Mouse (Mus musculus) Patski (cell line): ENCODE results near the gene Csrp1. TPM values are rescaled to one million over a fixed set of nuclear protein-coding genes. Genes with fewer than 3 reads are reported as not detected.

ENCODE experiments used
- ATAC-seq: fragments of 100-300 bp; one replicate; pipeline ENCODE4 v1.8.0; 2021
- CTCF ChIA-PET: fragments of 350-600 bp; sonication (Branson Sonifier 250); formaldehyde crosslinking; loops from one replicate; lab custom pipeline; 2022; ENCODE audit warnings: inconsistent platforms; lab: Charles Lee
- POLR2A ChIA-PET: fragments of 350-600 bp; sonication (Branson Sonifier 250); formaldehyde crosslinking; loops from one replicate; lab custom pipeline; 2022; ENCODE audit warnings: antibody characterized with exemption, inconsistent platforms; lab: Charles Lee
- DNase-seq: peaks from one replicate; pipeline ENCODE4 v3.0.0-alpha.2; 2011; ENCODE audit warnings: low read depth, low spot score
- H3K27me3 ChIP-seq: fragments of 371-371 bp; one replicate; pipeline ENCODE4 v1.5.1; 2021
- CTCF ChIP-seq: fragments of 100-300 bp; IDR thresholded peaks from one replicate; pipeline ENCODE4 v1.5.1; 2021
- in situ Hi-C: fragments of 300-500 bp; cut with MboI; formaldehyde crosslinking; loops from 3 replicates; pipeline ENCODE4 v1.11.1; 2018; ENCODE audit warnings: low pct_unique_long_range_greater_than_20kb, mixed read lengths
- polyA plus RNA-seq: library from polyadenylated mRNA; unstranded; gene quantifications from one replicate; pipeline ENCODE4 v1.2.3, GENCODE M21; 2021

Gene Csrp1
- polyA plus RNA-seq, 1 experiment from 2014 or later: 227 TPM

GRCm38 (mm10) chr1:135793370-135794215, 73.7 kb downstream of the Csrp1 start:
- POLR2A ChIA-PET: interaction anchor here (0.7 kb wide), 1 partner anchor 66 kb away, joined by 3 read pairs; no protein-coding TSS in a partner anchor
- DNase-seq (no peak), ATAC-seq (no peak)
- H3K27me3 ChIP-seq: no peaks in the 10 kb centered on the region
- TF ChIP-seq CTCF: no peak
- CTCF ChIA-PET: interaction anchor here (1.1 to 1.4 kb wide), 2 partner anchors 40 to 54 kb away, joined by 3 read pairs; no protein-coding TSS in a partner anchor
- in situ Hi-C loops: no loop called here

- POLR2A ChIA-PET: interaction anchor here (0.7 kb wide), 1 partner anchor 67 kb away, joined by 3 read pairs; no protein-coding TSS in a partner anchor
- ATAC-seq: no peak
- no peak for TF ChIP-seq CTCF
Observed at GRCm38 (mm10) chr1:135794216-135795134, 74.6 kb downstream of the Csrp1 start.

DNA sequence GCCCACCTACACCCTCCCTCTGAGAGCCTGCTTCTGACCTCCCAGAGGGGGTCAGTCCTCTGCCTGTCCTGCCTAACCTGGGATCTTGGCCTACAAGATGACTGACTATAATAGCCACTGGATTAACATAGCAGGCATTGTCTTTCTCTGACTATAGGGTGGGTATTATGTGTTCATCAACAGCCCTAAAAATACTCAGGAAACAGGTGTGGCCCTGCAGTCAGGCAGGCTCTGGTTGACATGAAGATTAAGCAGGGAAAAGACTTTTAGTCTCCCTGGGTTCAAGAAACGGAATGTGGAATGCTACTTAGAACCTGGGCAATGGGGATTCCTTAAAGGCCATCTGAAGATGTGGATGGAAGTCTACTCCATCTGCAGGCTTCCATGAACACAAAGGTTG, 78.6 kb downstream of the Csrp1 start:
- DNase-seq (no peak), ATAC-seq (no peak)
- ChIA-PET POLR2A (no interaction called here), CTCF (interaction anchor here (0.8 to 1.7 kb wide), 2 partner anchors 9 to 30 kb away, joined by 5 read pairs; no protein-coding TSS in a partner anchor)
- in situ Hi-C loops: no loop called here
- no peak for TF ChIP-seq CTCF
- H3K27me3 ChIP-seq: no peaks in the 10 kb centered on the region

More at GRCm38 (mm10) chr1:135794216-135795134, 74.6 kb downstream of the Csrp1 start:
- in situ Hi-C loops: no loop called here
- CTCF ChIA-PET: interaction anchor here (1.1 to 1.4 kb wide), 2 partner anchors 41 to 53 kb away, joined by 3 read pairs; no protein-coding TSS in a partner anchor
- H3K27me3 ChIP-seq: no peaks in the 10 kb centered on the region
- DNase-seq: no peak

GRCm38 (mm10) chr1:135799109-135799627, 79.3 kb downstream of the Csrp1 start:
- no peak for TF ChIP-seq CTCF
- ChIA-PET CTCF (interaction anchor here (0.8 to 2.3 kb wide), 3 partner anchors 10 to 29 kb away, joined by 5 to 14 read pairs (median 5); no protein-coding TSS in a partner anchor), POLR2A (no interaction called here)
- no peaks in the 10 kb centered on the region for H3K27me3 ChIP-seq
- DNase-seq (no peak), ATAC-seq (no peak)
- in situ Hi-C loops: no loop called here

DNA sequence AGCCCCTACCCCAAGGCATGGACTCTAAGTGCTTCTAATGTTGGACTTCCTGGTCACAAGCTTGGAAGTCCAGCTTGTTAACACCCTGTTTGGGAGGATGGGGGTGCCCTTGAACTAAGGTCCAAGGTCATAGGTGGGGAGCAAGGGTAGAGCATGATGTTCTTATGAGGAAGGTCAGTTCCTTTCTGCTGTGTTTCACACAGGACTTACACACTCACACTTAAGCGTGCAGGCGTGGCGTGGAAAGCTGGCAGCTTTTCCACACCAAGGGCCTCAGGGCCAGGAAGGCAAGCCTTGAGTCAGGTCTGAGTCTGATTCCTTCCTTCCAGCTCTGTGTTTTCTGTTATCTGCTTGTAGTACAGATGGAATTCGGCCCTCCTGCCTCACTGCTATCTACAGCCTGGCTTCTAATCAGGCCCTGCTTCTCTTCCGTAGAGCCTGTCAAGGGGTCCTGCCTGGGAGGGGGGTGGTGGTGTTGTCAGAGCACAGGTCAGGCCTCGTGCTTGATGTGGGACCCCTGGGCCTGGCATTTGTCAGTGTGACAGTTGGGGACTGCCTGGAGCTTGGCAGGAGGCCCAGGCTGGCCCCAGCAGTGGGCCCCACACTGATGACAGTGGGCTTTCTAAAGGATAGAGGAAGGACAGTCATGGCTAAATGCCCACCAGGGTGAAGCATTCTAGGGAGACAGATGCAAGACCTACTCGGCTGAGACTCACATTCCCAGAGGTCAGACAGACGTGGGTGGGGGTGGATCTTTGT, 80.5 kb downstream of the Csrp1 start:
- POLR2A ChIA-PET: no interaction called here

More for the DNA sequence above, 80.5 kb downstream of the Csrp1 start:
- DNase-seq: no peak
- ATAC-seq: no peak
- CTCF ChIA-PET: interaction anchor here (1.4 to 5.0 kb wide), 5 partner anchors 10 to 29 kb away, joined by 5 to 27 read pairs (median 7); no protein-coding TSS in a partner anchor
- H3K27me3 ChIP-seq: no peaks in the 10 kb centered on the region
- no peak for TF ChIP-seq CTCF
- in situ Hi-C loops: no loop called here

Other genes with a start within 250 kb of the Csrp1 start
- 22.1 TPM for gene Nav1, start 112.8 kb upstream of the Csrp1 start, polyA plus RNA-seq
- 104 TPM for gene Phlda3, start 46.1 kb downstream of the Csrp1 start, polyA plus RNA-seq
- 0.83 TPM for gene Tnni1, start 59.4 kb downstream of the Csrp1 start, polyA plus RNA-seq
- 138 TPM for gene Lad1, start 98.5 kb downstream of the Csrp1 start, polyA plus RNA-seq
- 1.1 TPM for gene Tnnt2, start 116.3 kb downstream of the Csrp1 start, polyA plus RNA-seq
- 0.03 TPM for gene Pkp1, start 199.1 kb downstream of the Csrp1 start, polyA plus RNA-seq